Mouse (Mus musculus): ENCODE results near the gene Lyzl6.

The Lyzl6 gene

GRCm38 (mm10) chr11:103638790-103639189 lies at the start of gene Lyzl6:
Gene Lyzl6, minus strand, starts transcription at chr11:103638890.
- no peak for ATAC-seq (ENCODE audit: insufficient number of reproducible peaks, low FRiP score, low TSS enrichment)

DNA sequence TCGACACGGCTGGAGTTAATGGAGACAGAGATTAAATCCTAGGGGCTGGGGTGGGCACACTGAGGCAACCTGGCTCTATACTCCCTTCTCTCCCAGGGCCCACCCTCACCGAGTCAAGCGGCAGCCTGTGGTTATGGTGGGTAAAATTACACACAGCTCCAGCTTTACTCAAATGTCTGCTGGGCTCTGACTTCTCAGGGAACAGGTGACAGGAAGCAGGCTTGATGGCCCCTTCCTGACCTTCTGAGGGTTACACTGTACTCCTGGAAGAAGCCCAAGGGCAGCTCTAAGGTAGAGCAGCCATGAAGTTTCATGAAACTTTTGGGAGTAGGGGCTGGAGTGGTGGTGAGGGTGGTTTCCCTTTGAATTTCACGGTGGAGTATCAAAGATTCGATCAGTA lies 48.0 kb upstream of the Lyzl6 start:
- ATAC-seq (ENCODE audit: insufficient number of reproducible peaks, low FRiP score, low TSS enrichment), result no peak

- no peak for ATAC-seq (ENCODE audit: insufficient number of reproducible peaks, low FRiP score, low TSS enrichment)
Observed at GRCm38 (mm10) chr11:103685261-103685736, 46.6 kb upstream of the Lyzl6 start.

DNA sequence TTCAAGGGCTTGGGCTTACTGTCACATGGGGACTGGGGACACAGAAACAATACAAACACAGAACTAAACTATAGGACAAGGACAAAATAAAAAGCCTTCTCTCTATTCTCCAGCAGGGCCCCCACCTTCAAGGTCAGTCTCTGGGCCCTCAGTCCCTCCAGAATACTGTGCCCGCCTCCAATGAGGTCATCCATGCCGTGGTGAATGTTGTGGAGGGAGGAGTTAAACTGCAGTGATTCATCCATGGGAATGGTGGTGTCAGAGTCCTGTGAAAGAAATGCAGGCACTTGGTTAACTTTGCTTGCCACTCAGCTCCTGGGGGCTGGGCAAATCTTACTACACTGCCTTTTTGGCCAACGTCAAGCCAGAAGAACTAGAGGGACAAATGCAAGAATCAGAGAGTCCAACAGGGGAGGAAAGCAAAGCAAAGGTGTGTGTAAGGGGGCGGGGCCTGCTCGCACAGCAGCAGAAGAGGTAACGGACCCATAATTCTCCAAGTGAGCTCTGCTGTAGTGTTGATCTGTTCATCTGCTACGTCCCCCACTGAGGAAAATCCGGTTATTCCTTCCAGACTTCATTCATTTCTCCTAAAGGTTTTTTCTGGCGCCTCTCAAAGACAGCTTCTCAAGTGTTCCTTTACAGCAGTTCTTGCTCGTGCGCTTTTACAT lies 45.1 kb upstream of the Lyzl6 start:
- ATAC-seq (ENCODE audit: insufficient number of reproducible peaks, low FRiP score, low TSS enrichment), result no peak

GRCm38 (mm10) chr11:103677042-103677441 lies 38.4 kb upstream of the Lyzl6 start:
- ATAC-seq (ENCODE audit: insufficient number of reproducible peaks, low FRiP score, low TSS enrichment), result 0 out of 2 replicates have a peak, but pooled peaks have one; percentile 36

- peak; percentile 52; the same call in 1 of the 2 replicates for ATAC-seq (ENCODE audit: insufficient number of reproducible peaks, low FRiP score, low TSS enrichment)
Observed at GRCm38 (mm10) chr11:103675556-103675955, 36.9 kb upstream of the Lyzl6 start.

DNA sequence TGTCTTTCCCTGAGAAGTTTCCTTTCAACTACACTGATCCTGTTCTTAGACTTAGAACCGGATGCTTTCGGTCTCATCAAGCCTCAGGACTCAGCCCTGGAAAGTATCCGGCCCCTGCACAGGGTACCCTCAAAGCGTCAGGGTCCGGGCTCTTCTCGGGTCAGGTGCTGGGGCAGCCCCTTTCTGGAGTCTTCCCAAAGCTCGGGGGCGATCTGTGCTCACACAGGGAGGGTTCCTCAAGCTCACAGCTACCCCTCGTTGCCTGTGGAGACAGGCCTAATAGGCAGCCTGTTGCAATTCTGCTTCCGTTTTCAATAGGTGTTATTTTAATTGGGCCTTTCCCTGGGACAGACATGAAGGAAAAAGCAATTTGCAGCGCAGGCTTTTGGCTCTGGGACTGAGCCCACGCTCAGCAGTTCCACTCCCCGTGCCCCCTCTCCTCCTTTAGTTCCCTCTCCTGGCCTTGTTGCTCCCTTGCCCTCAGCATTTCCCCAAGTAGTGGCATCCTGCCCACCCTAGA lies 28.3 kb upstream of the Lyzl6 start:
- no peak for ATAC-seq (ENCODE audit: insufficient number of reproducible peaks, low FRiP score, low TSS enrichment)

- ATAC-seq (ENCODE audit: insufficient number of reproducible peaks, low FRiP score, low TSS enrichment), result peak; percentile 15; the same call in 1 of the 2 replicates
Observed at GRCm38 (mm10) chr11:103666181-103666906, 27.7 kb upstream of the Lyzl6 start.

DNA sequence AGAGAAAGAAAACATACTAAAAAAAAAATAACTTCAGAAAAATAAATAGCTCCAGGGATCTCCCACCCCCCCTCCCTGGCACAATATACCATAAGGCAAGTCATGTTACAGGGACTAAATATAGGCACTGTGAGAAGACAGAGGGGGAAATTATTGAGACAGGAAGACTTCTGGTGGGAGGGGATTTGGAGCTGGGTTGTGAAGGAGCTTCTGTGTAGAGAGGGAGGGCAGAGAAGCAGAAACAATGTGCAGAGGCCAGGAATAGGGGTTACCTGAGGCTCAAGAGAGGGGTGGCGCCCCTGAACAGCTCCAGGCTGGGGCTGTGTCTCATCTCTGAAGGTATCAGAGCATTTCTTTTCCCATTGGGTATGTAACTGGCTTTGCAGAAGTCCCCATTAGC lies 27.0 kb upstream of the Lyzl6 start:
- ATAC-seq (ENCODE audit: insufficient number of reproducible peaks, low FRiP score, low TSS enrichment), result no peak

- no peak for ATAC-seq (ENCODE audit: insufficient number of reproducible peaks, low FRiP score, low TSS enrichment)
Observed at GRCm38 (mm10) chr11:103663119-103663518, 24.4 kb upstream of the Lyzl6 start.

- ATAC-seq (ENCODE audit: insufficient number of reproducible peaks, low FRiP score, low TSS enrichment), result no peak
Observed at GRCm38 (mm10) chr11:103662546-103662945, 23.9 kb upstream of the Lyzl6 start.

DNA sequence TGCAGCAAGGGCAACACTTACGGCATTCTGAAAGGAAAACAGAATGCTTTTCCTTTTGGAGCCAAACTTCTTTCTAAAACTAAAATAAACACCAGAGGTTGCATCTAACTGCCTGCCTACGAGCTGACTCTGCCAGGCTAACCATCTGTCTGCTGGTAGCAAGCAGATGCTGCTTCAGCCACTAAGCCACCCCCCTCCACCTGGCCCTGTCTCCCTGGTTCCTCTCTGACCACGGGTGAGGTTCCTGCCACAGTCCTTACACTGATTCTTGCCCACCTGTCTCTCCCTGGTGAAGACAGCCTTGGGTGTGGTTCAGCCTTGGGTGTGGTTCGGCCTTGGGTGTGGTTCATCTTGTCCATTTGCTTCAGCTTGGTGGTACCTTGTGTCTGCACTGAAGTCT lies 23.2 kb upstream of the Lyzl6 start:
- ATAC-seq (ENCODE audit: insufficient number of reproducible peaks, low FRiP score, low TSS enrichment), result no peak; the same call in 1 of the 2 replicates

GRCm38 (mm10) chr11:103658189-103658588 lies 19.5 kb upstream of the Lyzl6 start:
- ATAC-seq (ENCODE audit: insufficient number of reproducible peaks, low FRiP score, low TSS enrichment), result no peak

- no peak for ATAC-seq (ENCODE audit: insufficient number of reproducible peaks, low FRiP score, low TSS enrichment)
Observed at GRCm38 (mm10) chr11:103656520-103656919, 17.8 kb upstream of the Lyzl6 start.

DNA sequence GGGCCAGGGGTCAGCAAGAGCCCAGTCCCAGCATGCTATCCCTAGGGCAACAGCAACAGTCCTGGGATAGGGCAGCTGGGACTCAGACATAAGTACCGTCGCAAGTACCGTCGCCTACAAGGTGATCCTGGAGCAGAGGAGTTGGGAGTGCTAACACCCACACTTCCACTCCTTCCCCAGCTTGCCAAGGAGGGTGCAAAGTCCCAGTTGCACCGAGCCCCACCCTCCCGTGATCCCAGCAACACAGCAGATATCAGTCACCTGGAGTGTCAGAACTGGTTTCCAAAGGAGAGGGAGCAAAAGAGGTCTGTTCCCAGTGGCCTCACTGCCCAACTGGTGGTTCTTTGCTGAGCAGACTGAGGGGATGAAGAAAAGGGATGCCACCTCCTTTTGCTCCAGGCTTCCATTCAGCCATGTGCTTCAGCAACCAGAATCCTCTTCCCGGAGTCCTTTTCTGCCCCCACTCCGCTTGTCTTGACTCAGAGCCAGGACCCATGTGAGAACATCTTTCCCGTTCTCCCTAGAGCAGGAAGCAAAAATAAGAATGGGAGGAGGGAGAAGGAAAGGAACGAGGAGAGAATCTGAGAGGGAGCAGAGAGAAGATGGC lies 14.8 kb upstream of the Lyzl6 start:
- no peak for ATAC-seq (ENCODE audit: insufficient number of reproducible peaks, low FRiP score, low TSS enrichment)

DNA sequence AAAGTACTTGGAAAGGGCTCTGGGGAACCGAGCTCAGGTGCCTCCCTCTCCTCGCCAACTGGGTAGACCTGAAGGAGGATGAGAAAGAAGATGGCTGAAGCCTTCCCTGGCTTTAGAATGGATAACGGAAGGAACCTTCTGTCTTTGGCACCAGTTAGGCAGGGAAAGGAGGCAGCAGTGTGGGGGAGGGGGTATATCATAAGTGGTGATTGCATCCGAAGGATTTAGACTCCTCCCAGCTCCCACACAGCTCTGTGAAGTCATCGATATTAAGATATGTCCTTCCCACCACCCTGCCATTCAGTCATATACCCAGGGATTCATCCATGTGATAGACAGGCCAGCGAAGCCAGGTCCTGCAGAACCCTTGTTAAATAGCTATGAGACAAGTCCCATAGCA lies 12.7 kb upstream of the Lyzl6 start:
- no peak for ATAC-seq (ENCODE audit: insufficient number of reproducible peaks, low FRiP score, low TSS enrichment)

DNA sequence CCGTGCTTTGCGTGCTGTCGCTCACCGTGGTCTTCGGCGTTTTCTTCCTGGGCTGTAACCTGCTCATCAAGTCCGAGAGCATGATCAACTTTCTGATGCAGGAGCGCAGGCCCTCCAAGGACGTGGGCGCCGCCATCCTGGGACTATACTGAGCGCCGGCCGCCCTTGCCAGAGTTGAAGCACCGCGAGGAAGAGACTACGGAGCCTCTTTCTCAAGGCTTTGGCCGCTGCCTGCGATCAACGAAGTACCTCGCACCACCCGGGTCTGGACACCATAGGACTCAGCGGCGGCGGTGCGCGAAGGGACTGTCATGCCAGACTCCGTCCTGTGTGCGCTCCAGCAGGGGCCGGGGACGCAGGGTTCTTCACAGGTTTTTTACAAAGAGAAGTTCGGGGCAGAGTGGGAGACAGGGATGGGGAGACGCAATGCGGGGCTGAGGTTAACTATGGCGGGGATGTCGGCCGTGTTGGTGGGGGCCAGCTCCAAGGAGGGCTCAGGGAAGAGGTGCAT lies 11.3 kb upstream of the Lyzl6 start:
- ATAC-seq (ENCODE audit: insufficient number of reproducible peaks, low FRiP score, low TSS enrichment), result no peak

GRCm38 (mm10) chr11:103649301-103649982 lies 10.8 kb upstream of the Lyzl6 start, which contains the start of gene Rprml:
Gene Rprml, plus strand, starts transcription at chr11:103649570.
- ATAC-seq (ENCODE audit: insufficient number of reproducible peaks, low FRiP score, low TSS enrichment), result no peak

- ATAC-seq (ENCODE audit: insufficient number of reproducible peaks, low FRiP score, low TSS enrichment), result no peak
Observed at GRCm38 (mm10) chr11:103648656-103649055, 10.0 kb upstream of the Lyzl6 start.

GRCm38 (mm10) chr11:103647921-103648620 lies 9.4 kb upstream of the Lyzl6 start:
- ATAC-seq (ENCODE audit: insufficient number of reproducible peaks, low FRiP score, low TSS enrichment), result no peak
